Mouse (Mus musculus): Measurements from ENCODE around the gene Tapbpl. TPM values are rescaled to one million over a fixed set of nuclear protein-coding genes. Genes with fewer than 3 reads are reported as not detected.

The Tapbpl gene
- polyA plus RNA-seq, 1 experiment: 6.4 TPM

DNA sequence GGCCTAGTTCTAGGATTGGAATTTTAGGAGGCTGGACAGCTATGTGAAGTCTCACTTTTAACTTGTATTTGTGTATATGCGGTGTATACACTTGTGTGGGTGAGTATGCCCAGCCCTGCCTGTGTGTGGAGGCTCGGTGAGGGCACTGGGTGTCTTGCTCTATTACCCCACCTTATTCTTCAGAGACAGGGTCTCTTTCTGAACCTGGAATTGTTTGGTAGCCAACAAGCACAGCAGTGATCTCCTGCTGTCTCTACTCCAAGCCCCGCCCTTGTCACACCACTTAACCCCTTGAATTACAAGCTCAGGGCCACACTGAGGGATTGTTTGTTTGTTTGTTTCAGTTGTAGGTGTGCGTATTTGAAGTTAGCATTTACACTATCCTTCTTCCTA is 381 bp upstream of the Tapbpl start:
- TF ChIP-seq CTCF (IDR thresholded peaks at IDR 0.05; ENCODE audit: extremely low read depth, insufficient read depth, low read length) (no peak), POLR2A (IDR thresholded peaks at IDR 0.05; ENCODE audit: extremely low read depth, insufficient read depth, low read length) (no peak)
- peak overlapping the region; percentile 57 for H3K4me3 ChIP-seq (ENCODE audit: insufficient read depth, low read length)
- H3K27ac ChIP-seq (ENCODE audit: insufficient read depth, low read length): peak overlapping the region; percentile 44; the same call in 1 of the 2 replicates
- H3K4me1 ChIP-seq (ENCODE audit: control insufficient read depth, insufficient read depth, low read length): no peaks in the 10 kb centered on the region

GRCm38 (mm10) chr6:125230571-125230970 is 1.1 kb downstream of the Tapbpl start:
- TF ChIP-seq POLR2A (IDR thresholded peaks at IDR 0.05; ENCODE audit: extremely low read depth, insufficient read depth, low read length): no peak
- no peak for TF ChIP-seq CTCF (IDR thresholded peaks at IDR 0.05; ENCODE audit: extremely low read depth, insufficient read depth, low read length)
- Histone ChIP-seq H3K4me3 (ENCODE audit: insufficient read depth, low read length) (no peak overlapping the region; the same call in 1 of the 2 replicates), H3K27ac (ENCODE audit: insufficient read depth, low read length) (no peak overlapping the region), H3K4me1 (ENCODE audit: control insufficient read depth, insufficient read depth, low read length) (no peaks in the 10 kb centered on the region)

DNA sequence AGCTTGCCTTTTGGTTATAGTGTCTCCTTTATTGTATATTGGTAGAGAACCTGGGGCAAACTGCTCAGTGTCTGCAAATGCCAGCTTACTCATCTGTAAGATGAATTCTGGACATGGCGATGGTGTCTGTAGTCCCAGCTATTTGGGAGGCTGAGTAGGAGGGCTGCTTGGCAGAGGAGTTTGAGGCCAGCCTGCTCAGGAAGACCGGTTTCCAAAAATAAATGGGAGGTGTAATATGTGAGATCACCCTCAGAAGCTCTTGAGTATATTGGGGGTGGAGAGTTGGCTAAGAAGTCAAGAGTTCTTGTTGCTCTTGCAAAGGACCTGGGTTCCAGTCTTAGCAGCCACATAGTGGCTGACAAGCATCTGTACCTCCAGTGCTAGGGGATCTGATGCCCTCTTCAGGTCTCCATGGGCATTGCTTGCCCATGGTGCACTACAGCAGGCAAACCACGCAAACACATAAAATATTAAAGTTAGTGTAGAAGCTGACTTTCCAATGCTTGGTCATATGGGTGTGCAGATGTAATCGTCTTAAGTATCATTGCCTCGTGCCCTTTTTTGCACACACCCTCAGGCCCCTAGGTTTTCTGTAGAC is 6.0 kb downstream of the Tapbpl start:
- TF ChIP-seq POLR2A (IDR thresholded peaks at IDR 0.05; ENCODE audit: extremely low read depth, insufficient read depth, low read length) (no peak), CTCF (IDR thresholded peaks at IDR 0.05; ENCODE audit: extremely low read depth, insufficient read depth, low read length) (peak; percentile 48)
- H3K4me1 ChIP-seq (ENCODE audit: control insufficient read depth, insufficient read depth, low read length): no peaks in the 10 kb centered on the region
- H3K4me3 ChIP-seq (ENCODE audit: insufficient read depth, low read length): no peak overlapping the region
- H3K27ac ChIP-seq (ENCODE audit: insufficient read depth, low read length): no peak overlapping the region

DNA sequence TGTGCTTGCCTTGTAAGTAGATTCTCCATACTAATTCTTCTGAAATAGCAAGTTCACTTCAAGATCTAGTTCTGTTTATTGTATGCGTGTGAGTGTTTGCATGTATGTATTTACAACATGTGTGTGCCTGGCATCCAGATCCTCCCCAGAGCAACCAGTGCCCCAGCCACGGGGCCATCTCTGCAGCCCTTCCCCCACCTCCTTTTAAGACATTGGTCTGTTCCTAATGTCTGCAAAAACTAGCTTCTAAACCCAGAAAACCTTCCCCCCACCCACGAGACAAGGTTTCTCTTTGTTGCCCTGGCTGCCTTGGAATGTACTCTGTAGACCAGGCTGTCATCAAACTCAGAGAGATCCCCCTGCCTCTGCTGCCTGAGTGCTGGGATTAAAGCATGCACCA is 9.1 kb downstream of the Tapbpl start:
- Histone ChIP-seq H3K4me1 (ENCODE audit: control insufficient read depth, insufficient read depth, low read length) (peaks cover 2% of the 10 kb centered on the region; the same call in 1 of the 2 replicates), H3K4me3 (ENCODE audit: insufficient read depth, low read length) (no peak overlapping the region), H3K27ac (ENCODE audit: insufficient read depth, low read length) (no peak overlapping the region)
- no peak for TF ChIP-seq POLR2A (IDR thresholded peaks at IDR 0.05; ENCODE audit: extremely low read depth, insufficient read depth, low read length)

- Histone ChIP-seq H3K4me3 (ENCODE audit: insufficient read depth, low read length) (no peak overlapping the region), H3K4me1 (ENCODE audit: control insufficient read depth, insufficient read depth, low read length) (peaks cover 2% of the 10 kb centered on the region; the same call in 1 of the 2 replicates), H3K27ac (ENCODE audit: insufficient read depth, low read length) (no peak overlapping the region)
- TF ChIP-seq CTCF (IDR thresholded peaks at IDR 0.05; ENCODE audit: extremely low read depth, insufficient read depth, low read length) (no peak), POLR2A (IDR thresholded peaks at IDR 0.05; ENCODE audit: extremely low read depth, insufficient read depth, low read length) (no peak)
Observed at GRCm38 (mm10) chr6:125222146-125222545, 9.5 kb downstream of the Tapbpl start.

- no peak for TF ChIP-seq POLR2A (IDR thresholded peaks at IDR 0.05; ENCODE audit: extremely low read depth, insufficient read depth, low read length)
- TF ChIP-seq CTCF (IDR thresholded peaks at IDR 0.05; ENCODE audit: extremely low read depth, insufficient read depth, low read length): no peak
- H3K4me1 ChIP-seq (ENCODE audit: control insufficient read depth, insufficient read depth, low read length): peaks cover 5% of the 10 kb centered on the region; the same call in 1 of the 2 replicates
- H3K4me3 ChIP-seq (ENCODE audit: insufficient read depth, low read length): no peak overlapping the region
- no peak overlapping the region for H3K27ac ChIP-seq (ENCODE audit: insufficient read depth, low read length)
Observed at GRCm38 (mm10) chr6:125221115-125221745, 10.4 kb downstream of the Tapbpl start.

DNA sequence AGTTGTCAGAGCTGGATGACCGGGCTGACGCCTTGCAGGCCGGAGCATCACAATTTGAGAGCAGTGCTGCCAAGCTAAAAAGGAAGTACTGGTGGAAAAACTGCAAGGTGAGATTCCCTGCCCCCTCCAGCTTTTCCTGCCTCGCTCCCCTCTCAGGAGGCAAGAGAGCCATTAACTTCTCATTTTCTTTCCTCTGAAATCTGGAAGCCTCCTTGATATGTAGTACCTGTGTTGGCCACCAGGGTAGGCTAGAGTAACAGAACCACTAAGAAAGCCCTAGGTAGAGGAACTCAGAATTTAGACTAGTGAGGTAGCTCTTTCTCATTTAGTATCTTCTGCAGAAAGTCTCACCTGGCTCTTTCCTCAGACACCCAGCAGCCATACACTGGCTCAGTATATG is 12.7 kb downstream of the Tapbpl start:
- no peak overlapping the region for H3K4me3 ChIP-seq (ENCODE audit: insufficient read depth, low read length)
- peaks cover 5% of the 10 kb centered on the region; the same call in 1 of the 2 replicates for H3K4me1 ChIP-seq (ENCODE audit: control insufficient read depth, insufficient read depth, low read length)
- TF ChIP-seq CTCF (IDR thresholded peaks at IDR 0.05; ENCODE audit: extremely low read depth, insufficient read depth, low read length) (peak; percentile 47; the same call in 1 of the 2 replicates), POLR2A (IDR thresholded peaks at IDR 0.05; ENCODE audit: extremely low read depth, insufficient read depth, low read length) (no peak)
- no peak overlapping the region for H3K27ac ChIP-seq (ENCODE audit: insufficient read depth, low read length)

- H3K27ac ChIP-seq (ENCODE audit: insufficient read depth, low read length): no peak overlapping the region
- H3K4me3 ChIP-seq (ENCODE audit: insufficient read depth, low read length): no peak overlapping the region
- H3K4me1 ChIP-seq (ENCODE audit: control insufficient read depth, insufficient read depth, low read length): peaks cover 5% of the 10 kb centered on the region; the same call in 1 of the 2 replicates
- TF ChIP-seq POLR2A (IDR thresholded peaks at IDR 0.05; ENCODE audit: extremely low read depth, insufficient read depth, low read length): no peak
- TF ChIP-seq CTCF (IDR thresholded peaks at IDR 0.05; ENCODE audit: extremely low read depth, insufficient read depth, low read length): no peak
Observed at GRCm38 (mm10) chr6:125217899-125218298, 13.8 kb downstream of the Tapbpl start.

- Histone ChIP-seq H3K27ac (ENCODE audit: insufficient read depth, low read length) (no peak overlapping the region), H3K4me1 (ENCODE audit: control insufficient read depth, insufficient read depth, low read length) (peaks cover 5% of the 10 kb centered on the region; the same call in 1 of the 2 replicates), H3K4me3 (ENCODE audit: insufficient read depth, low read length) (peak overlapping the region; percentile 13)
- TF ChIP-seq CTCF (IDR thresholded peaks at IDR 0.05; ENCODE audit: extremely low read depth, insufficient read depth, low read length): no peak
- TF ChIP-seq POLR2A (IDR thresholded peaks at IDR 0.05; ENCODE audit: extremely low read depth, insufficient read depth, low read length): no peak
Observed at GRCm38 (mm10) chr6:125216898-125217297, 14.8 kb downstream of the Tapbpl start.

Data from cortical plate, adult 2 months (tissue).